Mouse (Mus musculus) cerebellum, adult 9-11 months (tissue): ENCODE data around the gene Zhx3.
A peak's percentile ranks its signal among the peaks of the same experiment; 100 is the strongest.

Experiments
- DNase-seq: peaks from one replicate; pipeline ENCODE4 v3.0.0; 2022

The Zhx3 gene

DNA sequence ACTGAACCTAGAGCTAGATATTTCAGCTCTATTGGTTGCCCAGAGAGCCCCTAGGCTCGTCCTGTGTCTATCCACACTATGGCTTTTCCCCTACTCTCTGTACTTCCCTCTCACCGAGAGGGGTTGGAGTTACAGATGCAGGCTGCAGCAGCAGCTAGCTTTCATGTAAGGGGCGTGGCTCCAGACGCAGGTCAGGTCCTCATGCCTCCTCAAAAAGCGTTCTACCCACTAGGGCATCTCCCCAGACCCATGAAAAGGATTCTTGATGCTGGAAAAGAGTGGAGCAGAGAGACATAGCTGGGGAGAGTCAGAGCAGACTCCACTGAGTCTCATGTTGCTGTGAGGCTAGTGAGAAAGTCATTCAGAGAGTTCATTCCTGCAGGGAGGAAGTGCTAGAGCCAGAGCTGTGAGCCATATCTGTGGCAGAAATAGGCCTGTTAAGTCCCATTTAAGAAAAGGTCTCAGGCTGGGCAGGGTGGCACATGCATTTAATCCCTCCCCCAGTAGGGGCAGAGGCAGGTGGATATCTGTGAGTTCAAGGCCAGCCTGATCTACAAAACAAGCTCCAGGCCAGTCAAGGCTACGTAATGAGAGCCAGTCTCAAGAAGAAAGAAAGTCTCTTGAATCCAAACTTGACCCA, 8.8 kb upstream of the Zhx3 start:
- no peak for DNase-seq

DNA sequence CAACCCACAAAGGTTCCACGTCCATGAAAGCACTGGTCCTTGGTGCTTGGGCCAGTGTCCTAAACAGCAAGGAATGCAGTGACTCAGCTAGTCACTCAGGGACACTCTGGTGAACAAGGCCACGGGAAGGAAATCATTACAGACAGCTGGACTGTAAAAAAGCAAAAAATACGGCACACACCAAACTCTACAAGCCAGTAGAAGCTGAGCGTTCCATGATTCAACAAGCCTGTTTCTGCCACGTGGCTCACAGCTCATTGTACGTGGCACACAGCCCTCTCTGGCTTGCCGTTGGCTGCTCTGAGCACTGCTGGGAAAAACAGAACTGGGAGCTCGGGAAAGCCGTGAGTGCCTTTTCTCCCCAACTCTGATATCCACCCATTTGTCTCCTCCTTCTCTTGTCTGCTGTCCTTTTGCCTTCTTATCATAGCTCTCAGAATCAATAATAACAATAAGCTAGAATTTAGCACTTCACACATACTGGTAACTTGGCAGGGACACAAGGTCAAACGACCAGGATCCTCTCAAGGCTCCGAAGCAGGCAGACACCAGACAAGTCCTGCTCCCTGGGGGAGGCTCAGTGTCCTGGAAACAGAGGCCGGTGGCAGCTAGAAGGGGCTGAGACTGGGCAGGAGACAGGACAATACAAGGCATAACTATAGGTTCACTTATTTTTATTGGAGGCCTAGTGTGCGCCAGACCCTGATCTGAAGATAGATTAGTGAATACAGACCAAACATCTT, 7.8 kb upstream of the Zhx3 start, which contains the start of gene Lpin3:
Lpin3 (plus strand) TSS at position 218 of the 743 bp plus-strand sequence.
- no peak for DNase-seq

DNA sequence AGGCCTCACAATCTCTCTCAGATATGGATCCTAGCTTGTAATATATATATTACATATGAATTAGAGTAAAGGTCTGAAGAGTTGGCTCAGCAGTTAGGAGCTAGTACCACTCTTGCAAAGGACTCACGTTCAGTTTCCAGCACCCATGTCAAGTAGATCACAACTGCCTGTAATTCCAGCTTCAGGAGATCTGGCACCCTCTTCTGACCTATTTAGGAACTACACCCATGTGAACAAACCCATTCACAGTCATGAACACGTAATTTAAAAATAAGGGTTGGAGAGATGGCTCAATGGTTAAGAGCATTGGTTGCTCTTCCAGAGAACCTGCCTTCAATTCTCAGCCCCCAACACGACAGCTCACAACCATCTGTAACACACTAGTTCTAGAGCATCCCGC, 3.3 kb upstream of the Zhx3 start:
- no peak for DNase-seq

DNA sequence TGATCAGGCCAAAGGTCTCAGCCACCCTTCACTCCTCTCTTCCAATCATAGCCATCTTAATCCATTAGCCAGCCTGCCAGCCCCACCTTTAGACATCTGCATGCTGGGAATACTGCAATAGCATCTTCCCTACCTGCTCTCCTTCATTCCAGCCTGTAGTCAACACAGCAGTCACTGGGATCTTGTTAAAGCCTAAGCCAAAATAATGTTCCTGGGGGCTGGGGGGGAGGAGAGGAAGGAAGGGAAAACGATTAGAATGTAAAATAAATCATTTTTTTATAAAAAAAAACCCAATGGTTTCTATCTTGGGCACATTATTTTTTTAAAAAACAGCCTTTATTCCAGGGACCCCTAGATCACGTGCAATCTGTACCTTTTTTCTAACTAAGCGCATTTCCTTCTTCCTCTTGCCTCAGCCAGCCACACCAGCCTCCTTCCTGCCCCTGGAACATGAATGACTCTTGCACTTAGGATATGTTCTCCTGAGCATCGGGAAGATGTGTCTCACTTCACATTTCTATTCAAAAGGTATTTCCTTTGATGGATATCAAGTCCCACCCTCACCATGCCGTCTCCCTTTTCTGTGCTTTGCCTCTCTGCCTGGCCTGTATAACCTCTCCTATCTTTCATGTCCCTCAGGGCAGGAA, 1.6 kb upstream of the Zhx3 start:
- no peak for DNase-seq

DNA sequence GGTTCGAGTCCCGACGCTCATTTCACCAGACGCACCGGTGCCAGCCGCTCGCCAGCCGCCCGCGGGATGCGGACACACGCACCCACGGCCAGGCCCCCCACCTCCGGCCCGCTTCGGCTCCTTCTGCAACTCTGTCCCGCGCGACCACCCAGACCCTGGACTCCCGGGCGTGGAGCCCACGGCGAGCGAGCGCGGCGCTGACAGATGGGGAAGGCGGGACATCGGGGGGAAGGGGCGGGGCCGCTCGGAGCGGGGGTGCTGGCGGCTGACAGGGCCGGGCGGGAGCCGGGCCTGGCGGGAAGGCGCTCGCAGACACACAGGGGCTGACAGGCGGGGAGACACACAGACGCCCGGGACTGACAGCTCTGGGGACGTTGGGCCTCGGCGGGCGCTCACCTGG, 403 bp downstream of the Zhx3 start:
- DNase-seq, result no peak

GRCm38 (mm10) chr2:160871310-160871709, 1.5 kb downstream of the Zhx3 start:
- no peak for DNase-seq

DNA sequence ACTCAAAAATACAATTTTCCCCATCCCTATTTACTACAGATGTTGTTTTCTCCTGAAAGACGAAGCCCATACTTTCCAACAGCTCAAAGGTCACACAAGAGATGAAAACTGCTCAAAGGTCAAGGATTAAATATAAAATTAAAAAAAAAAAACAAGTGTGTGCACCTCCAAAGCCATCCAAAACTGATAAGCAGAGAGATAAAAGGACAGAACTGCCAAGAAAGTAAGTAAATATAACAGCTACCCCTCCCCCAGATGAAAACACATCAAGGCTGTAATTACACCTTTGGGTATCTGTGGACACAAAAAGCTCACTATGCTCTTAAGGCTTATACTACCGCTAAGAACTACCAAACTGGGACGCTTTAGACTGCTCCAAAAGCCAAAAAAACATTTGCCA, 3.4 kb downstream of the Zhx3 start:
- no peak for DNase-seq

DNA sequence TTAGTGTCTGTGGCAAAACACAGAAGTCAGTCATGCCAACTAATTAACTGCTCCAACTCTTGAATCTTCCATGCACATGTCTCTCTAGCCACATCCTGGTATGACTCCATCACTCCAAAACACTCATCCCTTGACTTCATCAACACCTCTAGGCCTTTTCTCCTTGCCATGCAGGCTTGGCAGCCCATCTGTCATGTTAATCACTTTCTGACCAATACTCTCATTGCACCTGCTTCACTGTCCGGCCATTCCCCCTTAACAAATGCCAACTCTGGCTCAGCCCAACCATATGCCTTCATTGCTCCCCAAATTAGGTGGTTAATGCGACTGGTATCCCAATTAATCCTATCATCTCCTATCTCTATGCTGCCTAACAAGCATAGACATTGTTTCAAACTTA, 7.5 kb downstream of the Zhx3 start:
- peak; percentile 73 for DNase-seq

- DNase-seq, result no peak
Observed at GRCm38 (mm10) chr2:160864112-160864511, 8.7 kb downstream of the Zhx3 start.

GRCm38 (mm10) chr2:160860363-160860762, 12.4 kb downstream of the Zhx3 start:
- DNase-seq, result no peak

DNA sequence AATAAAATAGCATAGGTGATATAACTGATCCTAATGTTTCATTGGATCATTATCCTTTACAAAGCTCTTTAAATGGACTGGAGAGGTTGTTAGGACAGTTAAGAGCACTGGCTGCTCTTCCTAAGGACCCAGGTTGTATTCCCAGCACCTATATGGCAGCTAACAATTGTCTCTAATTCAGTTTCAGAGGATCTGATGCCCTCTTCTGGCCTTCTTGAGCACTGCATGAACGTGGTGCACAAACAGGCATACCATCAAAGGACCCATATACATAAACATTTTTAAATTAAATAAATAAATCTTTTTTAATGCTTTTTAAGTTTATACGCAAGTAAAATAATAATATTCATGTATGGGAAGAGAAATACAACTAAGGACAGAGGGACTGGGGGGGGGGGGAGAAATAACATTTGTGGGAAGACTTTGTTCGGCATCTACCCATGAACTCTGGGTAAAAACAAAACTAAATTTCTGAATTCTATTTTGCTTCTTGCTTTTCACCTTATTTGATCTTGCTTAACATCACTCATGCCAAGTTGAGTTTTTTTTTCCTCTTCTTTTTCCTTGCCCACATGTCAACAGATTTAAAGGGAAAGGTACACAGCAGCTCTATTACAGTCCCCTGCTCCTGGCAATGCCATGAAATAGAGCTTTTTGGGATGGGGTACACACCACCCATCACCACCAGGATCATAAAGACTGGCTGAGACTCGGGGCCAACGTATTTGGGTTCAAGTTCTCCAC, 16.3 kb downstream of the Zhx3 start:
- DNase-seq, result no peak

- DNase-seq, result peak; percentile 54
Observed at GRCm38 (mm10) chr2:160854687-160855086, 18.1 kb downstream of the Zhx3 start.

GRCm38 (mm10) chr2:160850360-160850759, 22.4 kb downstream of the Zhx3 start:
- no peak for DNase-seq

- no peak for DNase-seq
Observed at GRCm38 (mm10) chr2:160849617-160850240, 23.1 kb downstream of the Zhx3 start.

GRCm38 (mm10) chr2:160848186-160848585, 24.6 kb downstream of the Zhx3 start:
- no peak for DNase-seq

DNA sequence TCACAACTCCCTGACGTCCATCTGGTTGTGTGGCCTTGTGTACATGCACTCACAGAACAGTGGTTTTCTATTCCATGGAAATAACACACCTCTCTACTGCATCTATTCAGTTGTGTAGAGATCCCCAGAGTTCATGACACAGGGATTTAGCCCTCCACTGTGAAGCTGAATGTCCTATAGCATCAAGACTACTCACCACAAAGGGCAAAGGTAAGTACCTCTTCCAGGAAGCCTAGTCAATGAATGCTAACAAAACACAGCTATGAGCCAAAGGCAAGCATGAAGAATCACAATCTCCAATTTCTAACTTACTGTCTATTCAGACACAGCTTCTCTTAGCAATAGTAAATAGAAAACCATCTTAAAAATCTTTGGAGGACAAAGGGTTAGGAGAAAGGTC, 25.1 kb downstream of the Zhx3 start:
- DNase-seq, result no peak

DNA sequence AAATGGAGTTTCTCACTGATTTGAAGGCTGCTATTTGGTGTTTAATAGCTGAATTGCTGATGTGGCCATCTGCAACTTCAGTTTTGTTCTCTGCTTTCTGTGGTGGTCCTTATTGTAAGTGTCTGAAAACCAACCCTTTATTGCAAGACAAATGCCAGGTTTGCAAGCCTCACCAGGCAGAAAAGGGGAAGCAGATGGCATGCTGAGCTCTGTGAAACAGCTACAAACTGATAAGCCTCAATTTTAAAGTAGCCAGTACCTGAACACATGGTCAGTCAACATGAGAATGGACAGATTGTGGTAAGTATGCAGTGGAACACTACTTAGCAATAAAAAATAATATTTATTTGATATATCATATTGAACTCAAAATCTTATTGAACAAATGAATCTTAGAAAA, 32.0 kb downstream of the Zhx3 start:
- DNase-seq, result no peak

DNA sequence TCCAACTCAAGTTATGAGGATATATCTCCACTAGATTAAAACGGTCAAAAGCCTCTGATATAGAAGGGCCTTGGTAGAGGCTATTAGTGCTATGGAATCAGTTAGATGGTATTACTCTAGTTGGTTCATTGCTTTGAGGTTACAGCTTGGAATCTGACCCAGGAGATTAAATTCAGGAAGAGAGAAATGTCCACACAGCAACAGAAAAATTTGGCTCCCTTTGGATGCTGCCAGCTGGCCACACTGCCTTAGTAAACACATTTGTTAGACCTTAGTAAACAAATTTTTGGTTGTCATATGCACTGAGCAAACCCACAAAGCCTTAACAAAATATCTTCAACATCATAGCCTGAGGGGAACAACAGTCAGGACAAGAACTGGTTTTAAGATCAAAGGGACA, 62.0 kb downstream of the Zhx3 start:
- DNase-seq, result no peak

DNA sequence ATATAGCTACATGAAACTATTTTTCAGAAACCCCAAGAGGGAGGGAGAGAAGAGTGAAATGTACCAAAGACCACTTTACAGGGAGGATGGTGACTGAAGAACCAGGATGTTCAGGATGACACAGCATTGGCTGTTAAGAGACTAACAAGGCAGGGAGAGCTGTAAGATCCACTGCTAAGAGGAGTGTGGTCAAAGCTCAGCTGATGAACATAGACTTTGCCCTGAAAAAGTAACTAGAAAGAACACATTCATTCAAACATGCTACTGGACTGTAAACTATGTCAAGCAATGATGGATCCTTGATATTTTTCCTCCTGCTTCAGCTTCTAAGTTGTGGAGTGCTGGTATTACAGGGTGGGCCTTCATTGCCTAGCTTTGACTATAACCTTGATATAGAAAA, 62.4 kb downstream of the Zhx3 start:
- DNase-seq, result no peak

DNA sequence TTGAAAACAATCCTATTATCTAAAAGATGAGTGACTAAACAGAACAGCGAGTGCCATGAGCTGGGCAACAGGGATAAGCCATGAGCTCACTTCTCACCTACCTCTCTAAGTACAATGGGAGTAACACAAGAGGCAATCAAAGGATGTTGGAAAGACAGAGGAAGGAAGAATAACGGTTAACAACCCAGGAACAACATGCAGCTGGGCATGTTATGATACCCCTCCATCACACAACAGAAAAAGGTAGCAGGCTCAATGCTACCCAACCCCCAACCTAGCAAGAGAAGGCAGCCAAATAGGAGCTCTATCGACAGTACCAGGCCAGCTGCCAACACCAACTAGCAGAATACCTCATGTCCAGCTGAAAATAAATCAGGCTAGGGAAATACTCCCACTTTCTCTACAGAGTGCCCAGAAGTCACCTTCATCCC, 66.7 kb downstream of the Zhx3 start:
- peak; percentile 50 for DNase-seq

GRCm38 (mm10) chr2:160804794-160805527, 67.8 kb downstream of the Zhx3 start:
- no peak for DNase-seq

DNA sequence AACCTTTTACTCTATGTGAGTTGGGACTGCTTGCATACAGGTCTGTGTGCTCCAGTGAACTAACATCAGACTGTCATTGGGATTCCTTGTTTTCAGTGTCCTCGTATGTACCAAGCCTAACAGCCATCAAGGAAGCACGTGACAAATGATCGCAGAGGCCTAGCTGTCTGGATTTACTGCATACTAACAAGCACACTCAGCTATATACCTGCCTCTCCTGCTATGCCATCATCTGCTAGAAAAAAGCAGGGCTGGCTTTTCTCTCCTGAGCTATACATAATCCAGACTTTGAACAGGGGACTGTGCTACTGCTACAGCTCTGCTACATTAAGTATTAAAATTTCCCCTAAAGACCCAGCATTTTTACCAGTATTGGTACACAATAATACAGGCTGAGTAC, 70.5 kb downstream of the Zhx3 start:
- no peak for DNase-seq
